Mouse (Mus musculus): ENCODE results near the gene Gm2012.
"Not testable (repeated sequence)": the region's sequence is repeated elsewhere in the genome, so short reads cannot be mapped to it uniquely, and the experiment has no call there.

Gene Gm2012

GRCm38 (mm10) chrX:26231255-26231654 lies at the start of gene Gm2012:
Gm2012 (minus strand) TSS chrX:26231355.
- DNase-seq (ENCODE audit: extremely low spot score, low read depth, low spot score) = not testable (repeated sequence)

- not testable (repeated sequence) for DNase-seq (ENCODE audit: extremely low spot score, low read depth, low spot score)
These were observed 72.0 kb downstream of the Gm2012 start for GRCm38 (mm10) chrX:26159146-26159545.
